Mouse (Mus musculus): ENCODE data around the gene Cox6a2.
"Not testable (repeated sequence)": the region's sequence is repeated elsewhere in the genome, so short reads cannot be mapped to it uniquely, and the experiment has no call there.

Cox6a2 gene

GRCm38 (mm10) chr7:128231741-128232140, 25.6 kb upstream of the Cox6a2 start:
- DNase-seq: no peak

GRCm38 (mm10) chr7:128220936-128221335, 14.7 kb upstream of the Cox6a2 start:
- DNase-seq: peak in 1 of 2 experiments; percentile 40

GRCm38 (mm10) chr7:128219952-128220351, 13.8 kb upstream of the Cox6a2 start:
- DNase-seq: no peak

- DNase-seq: peak; percentile 59 to 60
Observed at GRCm38 (mm10) chr7:128209826-128210225, 3.6 kb upstream of the Cox6a2 start.

- peak in 1 of 2 experiments; percentile 40 for DNase-seq
Observed at GRCm38 (mm10) chr7:128208187-128208586, 2.0 kb upstream of the Cox6a2 start.

GRCm38 (mm10) chr7:128205695-128206094, 492 bp downstream of the Cox6a2 start:
- no peak for DNase-seq

- no peak for DNase-seq
Observed at GRCm38 (mm10) chr7:128204179-128204578, 2.0 kb downstream of the Cox6a2 start.

GRCm38 (mm10) chr7:128203071-128203470, 3.1 kb downstream of the Cox6a2 start:
- DNase-seq: no peak

- no peak for DNase-seq
Observed at GRCm38 (mm10) chr7:128201607-128202006, 4.6 kb downstream of the Cox6a2 start.

- no peak for DNase-seq
Observed at GRCm38 (mm10) chr7:128181691-128182090, 24.5 kb downstream of the Cox6a2 start.

- no peak for DNase-seq
Observed at GRCm38 (mm10) chr7:128180546-128180945, 25.6 kb downstream of the Cox6a2 start.

- no peak for DNase-seq
Observed at GRCm38 (mm10) chr7:128180126-128180525, 26.1 kb downstream of the Cox6a2 start.

GRCm38 (mm10) chr7:128178385-128178784, 27.8 kb downstream of the Cox6a2 start:
- no peak for DNase-seq

- no peak for DNase-seq
Observed at GRCm38 (mm10) chr7:128169996-128170395, 36.2 kb downstream of the Cox6a2 start.

- no peak for DNase-seq
Observed at GRCm38 (mm10) chr7:128166391-128166790, 39.8 kb downstream of the Cox6a2 start.

GRCm38 (mm10) chr7:128164001-128164400, 42.2 kb downstream of the Cox6a2 start:
- DNase-seq: no peak

- not testable (repeated sequence) for DNase-seq
Observed at GRCm38 (mm10) chr7:128158688-128159354, 47.4 kb downstream of the Cox6a2 start.
